Mouse (Mus musculus): ENCODE measurements around the gene Nepn. TPM values are rescaled to one million over a fixed set of nuclear protein-coding genes. Genes with fewer than 3 reads are reported as not detected.

The Nepn gene
- polyA plus RNA-seq, 1 experiment from 2014 or later = not detected

- H3K27me3 ChIP-seq (replicated peaks) = no peaks in the 10 kb centered on the region
- WGBS = 1% methylated on average over 70 of the region's 71 CpGs
- no peaks in the 10 kb centered on the region for H3K9me3 ChIP-seq
- H3K4me2 ChIP-seq (replicated peaks) = peak within 1 kb of the TSS; percentile 71
- H3K36me3 ChIP-seq = no peaks in the 10 kb centered on the region
- H3K9ac ChIP-seq = peak within 1 kb of the TSS; percentile 89
- H3K4me3 ChIP-seq = peak within 1 kb of the TSS; percentile 90
- H3K4me1 ChIP-seq = peaks cover 10% of the 10 kb centered on the region
- peak; percentile 97 for ATAC-seq (ENCODE audit: low FRiP score, low read depth)
- H3K27ac ChIP-seq = peak within 1 kb of the TSS; percentile 91
Measured at GRCm38 (mm10) chr10:52381845-52382591, 6.8 kb upstream of the Nepn start, which contains the start of gene Gopc. Gene Gopc (minus strand): TSS chr10:52382124.

- H3K4me3 ChIP-seq = no peak overlapping the region
- peaks cover 10% of the 10 kb centered on the region for H3K4me1 ChIP-seq
- 83% methylated on average over 6 of the region's 6 CpGs for WGBS
- H3K27ac ChIP-seq = no peak overlapping the region
- no peaks in the 10 kb centered on the region for H3K27me3 ChIP-seq (replicated peaks)
- H3K9me3 ChIP-seq = no peaks in the 10 kb centered on the region
- ATAC-seq (ENCODE audit: low FRiP score, low read depth) = no peak
- H3K4me2 ChIP-seq (replicated peaks) = peak overlapping the region; percentile 71
- H3K9ac ChIP-seq = no peak overlapping the region
- H3K36me3 ChIP-seq = no peaks in the 10 kb centered on the region
Measured at GRCm38 (mm10) chr10:52383022-52383421, 5.8 kb upstream of the Nepn start.

- Histone ChIP-seq H3K4me2 (replicated peaks) (no peak overlapping the region), H3K27ac (no peak overlapping the region), H3K4me1 (peaks cover 10% of the 10 kb centered on the region), H3K27me3 (replicated peaks) (no peaks in the 10 kb centered on the region), H3K36me3 (no peaks in the 10 kb centered on the region), H3K9me3 (no peaks in the 10 kb centered on the region), H3K9ac (no peak overlapping the region), H3K4me3 (no peak overlapping the region)
- no peak for ATAC-seq (ENCODE audit: low FRiP score, low read depth)
- WGBS = 91% methylated on average over 1 of the region's 1 CpGs
Measured at GRCm38 (mm10) chr10:52383522-52383921, 5.2 kb upstream of the Nepn start.

GRCm38 (mm10) chr10:52384823-52385610, 3.8 kb upstream of the Nepn start:
- 34% methylated on average over 8 of the region's 8 CpGs for WGBS
- peaks cover 5% of the 10 kb centered on the region; the same call in 1 of the 2 replicates for H3K4me1 ChIP-seq
- H3K4me2 ChIP-seq (replicated peaks) = no peak overlapping the region
- H3K27me3 ChIP-seq (replicated peaks) = no peaks in the 10 kb centered on the region
- no peaks in the 10 kb centered on the region for H3K36me3 ChIP-seq
- no peak overlapping the region for H3K4me3 ChIP-seq
- no peak overlapping the region for H3K9ac ChIP-seq
- H3K9me3 ChIP-seq = no peaks in the 10 kb centered on the region
- no peak for ATAC-seq (ENCODE audit: low FRiP score, low read depth)
- no peak overlapping the region for H3K27ac ChIP-seq

- H3K9me3 ChIP-seq = no peaks in the 10 kb centered on the region
Measured at GRCm38 (mm10) chr10:52387192-52387591, 1.6 kb upstream of the Nepn start.

GRCm38 (mm10) chr10:52389438-52389837, 666 bp downstream of the Nepn start:
- Histone ChIP-seq H3K4me2 (replicated peaks) (no peak overlapping the region), H3K4me1 (no peaks in the 10 kb centered on the region), H3K4me3 (no peak overlapping the region), H3K9ac (no peak overlapping the region), H3K9me3 (no peaks in the 10 kb centered on the region), H3K27ac (no peak overlapping the region), H3K36me3 (no peaks in the 10 kb centered on the region), H3K27me3 (replicated peaks) (no peaks in the 10 kb centered on the region)
- WGBS = 83% methylated on average over 3 of the region's 3 CpGs
- ATAC-seq (ENCODE audit: low FRiP score, low read depth) = no peak

More at GRCm38 (mm10) chr10:52387192-52387591, 1.6 kb upstream of the Nepn start:
- Histone ChIP-seq H3K9ac (no peak overlapping the region), H3K36me3 (no peaks in the 10 kb centered on the region), H3K4me3 (no peak overlapping the region), H3K27me3 (replicated peaks) (no peaks in the 10 kb centered on the region), H3K27ac (no peak overlapping the region), H3K4me2 (replicated peaks) (no peak overlapping the region), H3K4me1 (peaks cover 5% of the 10 kb centered on the region; the same call in 1 of the 2 replicates)
- WGBS = 79% methylated on average over 4 of the region's 4 CpGs
- no peak for ATAC-seq (ENCODE audit: low FRiP score, low read depth)

- H3K27ac ChIP-seq = no peak overlapping the region
Measured at GRCm38 (mm10) chr10:52391208-52391607, 2.4 kb downstream of the Nepn start.

GRCm38 (mm10) chr10:52396647-52397046, 7.9 kb downstream of the Nepn start:
- Histone ChIP-seq H3K4me2 (replicated peaks) (no peak overlapping the region), H3K9ac (no peak overlapping the region), H3K4me1 (no peaks in the 10 kb centered on the region), H3K27me3 (replicated peaks) (no peaks in the 10 kb centered on the region), H3K9me3 (no peaks in the 10 kb centered on the region), H3K4me3 (no peak overlapping the region), H3K36me3 (no peaks in the 10 kb centered on the region), H3K27ac (no peak overlapping the region)
- ATAC-seq (ENCODE audit: low FRiP score, low read depth) = no peak
- WGBS = 89% methylated on average over 3 of the region's 3 CpGs

More at GRCm38 (mm10) chr10:52391208-52391607, 2.4 kb downstream of the Nepn start:
- H3K9me3 ChIP-seq = no peaks in the 10 kb centered on the region
- H3K4me2 ChIP-seq (replicated peaks) = no peak overlapping the region
- ATAC-seq (ENCODE audit: low FRiP score, low read depth) = no peak
- H3K36me3 ChIP-seq = no peaks in the 10 kb centered on the region
- WGBS = 71% methylated on average over 2 of the region's 2 CpGs
- H3K9ac ChIP-seq = no peak overlapping the region
- no peaks in the 10 kb centered on the region for H3K27me3 ChIP-seq (replicated peaks)
- H3K4me3 ChIP-seq = no peak overlapping the region
- H3K4me1 ChIP-seq = no peaks in the 10 kb centered on the region

- no peaks in the 10 kb centered on the region for H3K36me3 ChIP-seq
- no peak overlapping the region for H3K9ac ChIP-seq
- no peaks in the 10 kb centered on the region for H3K4me1 ChIP-seq
- no peak overlapping the region for H3K27ac ChIP-seq
- no peaks in the 10 kb centered on the region for H3K27me3 ChIP-seq (replicated peaks)
- no peak overlapping the region for H3K4me2 ChIP-seq (replicated peaks)
- no peak for ATAC-seq (ENCODE audit: low FRiP score, low read depth)
- H3K9me3 ChIP-seq = no peaks in the 10 kb centered on the region
- WGBS = 79% methylated on average over 2 of the region's 2 CpGs
- H3K4me3 ChIP-seq = no peak overlapping the region
Measured at GRCm38 (mm10) chr10:52398715-52399114, 9.9 kb downstream of the Nepn start.

- Histone ChIP-seq H3K4me3 (no peak overlapping the region), H3K27ac (no peak overlapping the region), H3K4me1 (no peaks in the 10 kb centered on the region), H3K36me3 (no peaks in the 10 kb centered on the region), H3K4me2 (replicated peaks) (no peak overlapping the region), H3K9ac (no peak overlapping the region), H3K27me3 (replicated peaks) (no peaks in the 10 kb centered on the region), H3K9me3 (no peaks in the 10 kb centered on the region)
- WGBS = 67% methylated on average over 3 of the region's 3 CpGs
- ATAC-seq (ENCODE audit: low FRiP score, low read depth) = no peak
Measured at GRCm38 (mm10) chr10:52399722-52400121, 10.9 kb downstream of the Nepn start.

- Histone ChIP-seq H3K4me1 (no peaks in the 10 kb centered on the region), H3K4me2 (replicated peaks) (no peak overlapping the region), H3K9ac (no peak overlapping the region), H3K27ac (no peak overlapping the region), H3K27me3 (replicated peaks) (no peaks in the 10 kb centered on the region), H3K36me3 (no peaks in the 10 kb centered on the region), H3K4me3 (no peak overlapping the region), H3K9me3 (no peaks in the 10 kb centered on the region)
- WGBS = 89% methylated on average over 13 of the region's 13 CpGs
- ATAC-seq (ENCODE audit: low FRiP score, low read depth) = no peak
Measured at GRCm38 (mm10) chr10:52405160-52405559, 16.4 kb downstream of the Nepn start.

GRCm38 (mm10) chr10:52407526-52407925, 18.8 kb downstream of the Nepn start:
- Histone ChIP-seq H3K27me3 (replicated peaks) (no peaks in the 10 kb centered on the region), H3K4me1 (no peaks in the 10 kb centered on the region), H3K9ac (no peak overlapping the region), H3K4me3 (no peak overlapping the region), H3K27ac (no peak overlapping the region), H3K36me3 (no peaks in the 10 kb centered on the region), H3K9me3 (no peaks in the 10 kb centered on the region), H3K4me2 (replicated peaks) (no peak overlapping the region)
- ATAC-seq (ENCODE audit: low FRiP score, low read depth) = no peak
- 95% methylated on average over 2 of the region's 2 CpGs for WGBS

Measured in neural tube, embryonic 12.5 days (tissue).